Mouse (Mus musculus) brain, embryonic 18.5 days (tissue): ENCODE measurements at regions not wholly inside any gene's neighbourhood (a gene's known extent, or its start where the extent isn't known, plus 50 kb on each side); places are given as distances from the start of the nearest gene placed in this dataset.

Experiments
- DNase-seq: peaks from one replicate; pipeline ENCODE4 v3.0.0-alpha.2; 2012; ENCODE audit warnings: low read depth, low spot score

GRCm38 (mm10) chr10:118622916-118623315, 182.1 kb downstream of the Ifng start:
- no peak for DNase-seq

- DNase-seq = no peak
Measured at GRCm38 (mm10) chr10:118624368-118624767, 183.5 kb downstream of the Ifng start.

- no peak for DNase-seq
Measured at GRCm38 (mm10) chr10:118628000-118628399, 187.2 kb downstream of the Ifng start.

DNA sequence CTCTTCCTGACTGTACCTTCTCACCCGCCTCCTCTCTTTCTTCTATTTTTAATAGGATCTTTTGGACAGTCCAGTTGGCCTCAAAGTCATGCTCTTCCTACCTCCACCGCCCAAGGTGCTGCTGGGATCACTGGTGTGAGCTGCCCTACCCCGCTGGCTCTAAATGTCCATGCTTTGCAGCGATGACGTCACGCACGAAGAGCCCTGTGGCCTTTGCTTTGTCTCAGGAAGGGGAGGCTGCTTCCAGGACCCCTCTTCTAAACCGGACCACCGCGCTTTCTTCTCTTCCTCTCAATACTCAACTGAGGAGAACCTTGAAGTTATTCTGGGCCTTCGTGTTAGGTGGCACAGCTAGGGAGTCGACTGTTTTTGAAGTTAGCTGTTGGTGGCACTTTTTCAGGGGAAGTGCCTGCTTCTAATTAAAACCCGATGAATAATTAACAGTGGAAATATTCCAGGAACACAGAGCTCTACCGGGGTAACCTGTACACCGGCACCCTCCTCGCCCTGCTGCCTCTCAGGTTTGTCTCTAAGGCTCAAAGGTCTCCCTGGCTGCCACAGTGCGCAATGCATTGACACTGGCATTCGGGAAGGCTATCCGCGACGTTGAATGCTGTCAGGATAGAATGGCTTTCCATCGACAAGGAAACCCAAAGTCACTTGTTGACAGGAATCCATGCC, 188.7 kb downstream of the Ifng start:
- no peak for DNase-seq

DNA sequence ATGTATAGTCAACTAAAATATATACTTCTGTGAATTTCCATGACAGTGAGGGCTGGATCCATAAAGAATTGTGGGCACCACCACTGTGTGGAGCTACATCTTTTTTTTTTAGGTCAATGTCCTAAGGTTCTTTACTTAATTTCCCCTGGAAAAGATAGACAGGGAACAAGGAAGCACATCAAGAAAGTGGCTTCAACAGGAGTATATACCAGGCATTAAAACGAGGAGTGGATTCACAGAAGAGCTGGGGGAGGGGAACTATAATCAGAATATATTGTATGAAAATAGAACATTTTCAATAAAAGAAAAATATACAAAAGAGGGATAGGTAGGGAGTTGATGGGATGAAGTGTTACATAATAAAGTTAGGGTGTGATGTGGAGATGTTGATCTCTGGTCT, 190.9 kb downstream of the Ifng start:
- DNase-seq = no peak

- no peak for DNase-seq
Measured at GRCm38 (mm10) chr10:118632187-118632586, 191.3 kb downstream of the Ifng start.

DNA sequence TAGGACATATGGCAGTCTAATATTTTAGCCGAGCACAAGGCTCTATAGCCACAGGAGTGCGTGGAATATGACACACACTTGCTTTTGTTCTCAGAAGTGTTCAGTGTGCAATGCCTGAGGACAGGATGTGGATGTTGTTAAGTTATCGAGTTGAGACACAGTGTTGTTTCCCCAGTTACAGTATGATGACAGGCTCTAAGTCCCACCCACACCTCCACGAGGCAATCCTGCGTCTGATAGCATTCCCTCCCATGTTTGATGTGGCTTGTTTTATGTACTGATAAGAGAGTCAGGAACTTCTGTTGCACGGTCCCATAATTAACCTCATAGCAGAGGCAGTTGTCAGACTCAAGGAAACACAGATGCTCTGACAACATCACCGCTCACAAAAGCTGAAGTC, 192.6 kb downstream of the Ifng start:
- DNase-seq = no peak

DNA sequence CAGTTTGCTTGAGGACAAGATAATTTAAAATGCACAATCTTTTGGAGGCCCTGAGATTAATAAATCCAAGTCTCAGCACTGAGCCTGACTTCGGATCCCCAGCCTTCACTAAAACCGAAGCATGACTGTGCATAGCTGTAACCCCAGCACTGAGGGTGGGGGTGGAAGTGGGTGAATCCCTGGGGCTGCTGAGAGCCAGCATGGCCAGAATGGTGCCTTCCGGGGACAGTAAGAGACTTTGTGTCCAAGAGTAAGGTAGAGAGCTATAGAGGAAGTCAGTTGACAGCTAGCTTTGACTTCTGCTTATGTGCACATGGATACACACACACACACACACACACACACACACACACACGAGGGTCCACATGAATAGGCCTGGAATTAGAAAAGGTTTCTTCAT, 198.3 kb downstream of the Ifng start:
- no peak for DNase-seq

DNA sequence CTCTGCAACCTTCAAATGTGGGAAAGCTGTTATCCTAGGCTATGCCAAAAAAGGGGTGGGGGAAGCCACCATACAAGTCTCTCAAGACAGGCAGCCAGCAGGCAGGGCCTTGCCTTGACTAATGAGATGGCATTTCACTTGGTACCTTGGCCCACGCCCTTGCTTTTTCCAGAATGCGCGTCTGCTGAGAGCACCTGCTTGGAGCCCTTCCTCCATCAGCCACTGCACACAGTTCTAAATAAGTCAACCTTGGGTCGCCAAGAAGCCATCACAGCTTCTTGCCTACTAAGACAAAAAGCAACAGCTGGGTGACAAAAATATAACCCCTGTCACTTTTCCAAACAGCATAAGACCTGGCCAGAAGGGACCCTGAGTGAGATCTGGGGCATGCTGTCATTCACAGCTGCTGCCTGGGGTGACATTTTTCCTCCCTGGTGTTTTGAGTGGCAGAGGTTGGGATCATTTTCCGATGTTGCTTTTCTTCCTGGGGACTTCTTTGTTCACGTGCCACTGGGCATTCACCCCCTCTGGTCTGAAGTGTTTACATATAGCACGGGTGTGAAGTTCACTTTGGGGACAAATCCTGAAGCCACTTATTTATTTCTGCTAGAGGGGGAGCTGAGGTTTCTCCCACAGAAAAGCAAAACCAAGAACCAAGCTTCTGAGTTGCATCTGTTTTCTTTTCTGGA, 199.4 kb downstream of the Ifng start:
- no peak for DNase-seq

GRCm38 (mm10) chr10:118640810-118641427, 200.1 kb downstream of the Ifng start:
- peak; percentile 68 for DNase-seq

DNA sequence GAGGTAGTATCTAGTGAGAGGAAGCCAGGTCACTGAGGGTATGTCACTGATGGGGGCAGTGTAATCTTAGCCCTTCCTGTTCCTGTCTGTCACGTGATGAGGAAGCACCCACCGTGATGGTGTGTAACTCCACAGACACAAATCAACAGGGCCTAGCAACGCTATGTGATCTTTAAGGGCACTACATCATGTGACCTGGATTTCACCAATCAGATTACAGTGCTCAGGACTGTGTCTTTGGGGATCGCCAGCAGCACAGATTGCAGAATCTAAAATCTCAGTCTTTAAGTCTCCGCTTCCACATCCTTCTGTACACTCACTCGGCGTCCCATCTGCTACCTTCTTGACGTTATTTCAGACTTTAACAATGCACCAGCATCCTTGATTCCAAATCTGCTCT, 202.8 kb downstream of the Ifng start:
- DNase-seq = no peak

- no peak for DNase-seq
Measured at GRCm38 (mm10) chr10:118648111-118648510, 207.3 kb downstream of the Ifng start.

- DNase-seq = no peak
Measured at GRCm38 (mm10) chr10:118656561-118656960, 213.4 kb downstream of the Dyrk2 start.

- DNase-seq = no peak
Measured at GRCm38 (mm10) chr10:118666009-118666408, 204.0 kb downstream of the Dyrk2 start.

DNA sequence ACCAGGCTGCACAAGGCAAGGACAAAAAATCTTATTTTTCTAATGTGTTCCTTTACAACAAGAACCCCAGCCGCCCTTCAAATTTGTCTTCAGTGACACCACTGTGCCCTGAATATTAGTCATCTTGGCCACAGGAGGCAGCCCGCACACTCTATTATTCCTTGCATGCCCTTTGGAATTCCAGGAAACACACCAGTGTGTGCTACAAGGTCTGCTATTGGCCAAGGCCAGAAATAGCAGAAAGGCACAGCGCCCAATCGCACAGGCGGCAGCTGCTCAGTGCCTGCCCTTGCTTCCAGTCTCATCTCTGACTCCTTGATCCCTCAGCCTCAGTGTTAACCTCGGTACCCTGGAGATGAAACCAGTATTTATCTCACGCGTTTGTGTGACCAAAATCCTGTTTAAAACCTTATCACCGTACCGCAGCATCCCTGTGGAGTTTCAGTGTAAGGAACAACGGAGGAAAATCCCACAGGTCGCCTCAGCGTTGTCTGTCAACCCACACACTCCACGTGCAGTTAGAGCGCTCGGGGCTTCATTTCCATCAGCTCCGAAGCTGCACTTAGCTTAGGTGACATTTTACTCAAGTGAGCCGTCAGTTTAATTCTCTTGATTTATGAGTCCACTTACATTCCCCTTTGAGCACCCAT, 194.1 kb downstream of the Dyrk2 start:
- no peak for DNase-seq

DNA sequence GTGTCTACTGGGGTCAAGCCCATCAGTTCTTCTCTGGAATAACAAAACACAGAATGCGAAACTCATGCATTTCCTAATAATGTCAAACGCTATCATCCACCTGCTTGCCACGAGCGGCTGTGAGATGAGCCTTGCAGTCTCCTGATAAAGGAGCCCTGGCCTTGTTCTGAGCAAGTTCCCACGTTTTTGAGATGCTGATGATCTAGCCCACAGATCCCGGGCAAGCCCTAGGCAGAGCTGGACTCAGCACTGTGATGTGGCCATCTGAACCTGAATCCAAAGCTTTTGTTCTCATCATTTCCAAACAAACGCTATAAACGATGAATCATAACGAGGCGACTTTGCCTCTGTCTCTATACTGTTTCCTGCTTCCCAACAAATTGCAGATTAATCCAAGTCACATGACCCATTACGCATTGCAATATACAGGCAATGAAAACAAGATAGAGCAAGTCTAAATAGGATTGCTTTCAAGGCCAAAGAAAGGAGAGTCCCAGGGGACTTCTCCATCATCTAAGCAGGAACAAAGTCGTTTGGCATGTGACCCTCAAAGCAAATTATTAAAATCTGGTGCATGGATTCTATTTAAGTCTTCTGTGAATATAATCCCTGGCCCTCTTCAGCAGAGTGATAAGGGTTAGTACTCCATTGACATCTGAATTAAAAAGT, 191.1 kb downstream of the Dyrk2 start:
- no peak for DNase-seq

DNA sequence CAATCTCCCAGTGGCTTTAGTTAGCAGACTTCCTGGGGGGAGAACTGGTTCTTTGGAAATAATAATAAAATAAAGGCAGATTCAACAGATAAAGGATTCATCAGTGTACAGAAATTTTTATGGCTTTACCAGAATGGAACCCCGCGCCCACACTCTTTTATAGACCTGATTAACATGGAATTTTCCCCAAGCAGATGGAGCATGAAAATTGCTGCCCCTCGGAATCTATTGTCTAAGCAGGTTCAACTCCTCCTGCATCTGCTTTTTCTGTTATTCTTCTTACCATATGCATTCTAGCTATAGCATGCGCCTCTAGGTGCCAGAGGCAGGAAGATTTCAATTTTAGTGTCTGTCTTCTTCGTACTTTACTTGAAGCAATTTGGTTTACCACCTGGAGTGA, 190.5 kb downstream of the Dyrk2 start:
- no peak for DNase-seq

GRCm38 (mm10) chr10:118680896-118681295, 189.1 kb downstream of the Dyrk2 start:
- DNase-seq = no peak

GRCm38 (mm10) chr10:118683356-118683755, 186.7 kb downstream of the Dyrk2 start:
- no peak for DNase-seq

- no peak for DNase-seq
Measured at GRCm38 (mm10) chr10:118699292-118699691, 170.7 kb downstream of the Dyrk2 start.

- DNase-seq = no peak
Measured at GRCm38 (mm10) chr10:118700115-118700514, 169.9 kb downstream of the Dyrk2 start.

GRCm38 (mm10) chr10:118706020-118706419, 164.0 kb downstream of the Dyrk2 start:
- no peak for DNase-seq
